Mouse (Mus musculus): Measurements from ENCODE around the gene Nip7.
A peak's percentile ranks its signal among the peaks of the same experiment; 100 is the strongest.
"Not testable (repeated sequence)": the region's sequence is repeated elsewhere in the genome, so short reads cannot be mapped to it uniquely, and the experiment has no call there.

Nip7 gene

DNA sequence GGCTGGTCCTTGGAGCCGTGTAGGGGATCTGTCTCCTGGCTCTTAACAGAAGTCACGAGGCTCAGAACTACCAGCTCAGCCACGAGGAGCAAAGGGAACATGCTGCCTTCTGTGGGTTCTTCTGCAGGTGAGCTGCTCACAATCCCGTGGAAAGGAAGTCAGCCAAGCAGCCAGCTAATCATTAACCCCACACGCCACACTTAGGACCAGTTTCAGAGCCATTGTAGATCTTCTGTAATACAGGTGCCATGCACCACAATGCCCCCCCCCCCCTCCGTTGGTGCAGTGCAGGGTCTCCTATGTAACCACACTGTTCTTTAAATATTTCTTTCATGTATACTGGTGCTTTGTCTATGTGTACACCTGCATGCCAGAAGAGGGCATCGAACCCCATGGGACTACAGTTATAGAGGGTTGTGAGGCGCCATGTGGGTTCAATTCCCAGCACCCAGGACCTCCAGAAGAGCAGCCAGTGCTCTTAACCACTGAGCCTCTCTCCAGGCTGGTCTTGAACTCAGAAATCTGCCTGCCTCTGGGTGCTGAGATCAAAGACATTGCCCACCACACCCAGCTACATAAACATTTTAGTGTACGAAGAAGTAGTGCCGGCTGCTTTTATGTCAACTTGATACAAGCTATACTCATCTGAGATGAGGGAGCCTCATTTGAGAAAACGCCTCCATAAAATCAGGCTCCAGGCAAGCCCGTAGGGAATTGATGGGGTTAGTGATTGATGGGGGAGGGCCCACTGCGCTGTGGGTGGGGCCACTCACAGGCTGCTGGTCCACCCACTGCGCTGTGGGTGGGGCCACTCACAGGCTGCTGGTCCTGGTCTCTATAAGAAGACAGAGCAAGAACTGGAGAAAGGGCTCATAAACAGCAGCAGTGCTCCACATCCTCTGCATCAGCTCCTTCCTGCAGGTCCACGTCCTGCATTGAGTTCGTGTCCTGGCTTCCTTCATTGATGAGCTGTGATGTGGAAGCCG lies 9.1 kb downstream of the Nip7 start, which contains the start of gene Tmed6:
Gene Tmed6 (minus strand): TSS at position 134 of the 986 bp plus-strand sequence.
- no peak for DNase-seq (ENCODE audit: extremely low spot score, low read depth, low spot score)

DNA sequence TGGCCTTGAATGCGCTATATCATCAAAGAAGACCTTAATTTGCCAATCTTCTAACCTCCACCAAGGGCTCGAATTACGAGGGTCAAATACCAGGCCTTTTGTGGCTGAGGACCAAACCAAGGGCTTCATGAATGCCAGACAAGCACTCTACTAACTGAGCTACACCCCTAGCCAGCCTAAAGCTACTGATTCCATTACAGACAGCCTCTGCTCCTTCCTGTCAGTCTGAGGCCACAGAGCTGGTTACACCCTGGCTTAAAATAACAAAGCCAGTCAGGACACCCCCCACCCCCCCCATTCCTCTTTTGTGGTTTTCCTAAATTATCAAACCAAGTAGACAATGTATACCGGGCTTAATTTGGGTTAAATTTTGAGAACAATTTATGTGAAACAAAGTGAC lies 17.0 kb downstream of the Nip7 start:
- no peak for DNase-seq (ENCODE audit: extremely low spot score, low read depth, low spot score)

DNA sequence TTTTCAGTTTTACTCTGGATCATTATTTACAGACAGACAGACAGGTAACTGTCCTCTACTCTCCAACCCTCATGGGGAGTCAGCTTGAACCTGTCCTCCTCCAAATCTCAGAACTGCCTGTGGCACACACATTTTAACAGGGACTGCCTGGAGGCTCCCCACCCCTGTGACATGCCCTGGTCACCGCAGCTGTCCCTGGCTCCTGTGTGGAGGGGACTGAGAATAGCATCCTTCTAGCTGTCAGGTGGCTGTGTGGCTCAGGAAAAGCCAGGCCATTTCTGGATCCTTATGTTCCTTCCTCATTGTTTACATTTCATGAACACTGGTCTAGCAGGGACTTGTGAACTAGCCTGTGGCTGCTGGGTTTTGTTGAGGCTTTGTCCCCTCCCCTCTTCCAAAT lies 17.5 kb downstream of the Nip7 start:
- DNase-seq (ENCODE audit: extremely low spot score, low read depth, low spot score), result no peak

DNA sequence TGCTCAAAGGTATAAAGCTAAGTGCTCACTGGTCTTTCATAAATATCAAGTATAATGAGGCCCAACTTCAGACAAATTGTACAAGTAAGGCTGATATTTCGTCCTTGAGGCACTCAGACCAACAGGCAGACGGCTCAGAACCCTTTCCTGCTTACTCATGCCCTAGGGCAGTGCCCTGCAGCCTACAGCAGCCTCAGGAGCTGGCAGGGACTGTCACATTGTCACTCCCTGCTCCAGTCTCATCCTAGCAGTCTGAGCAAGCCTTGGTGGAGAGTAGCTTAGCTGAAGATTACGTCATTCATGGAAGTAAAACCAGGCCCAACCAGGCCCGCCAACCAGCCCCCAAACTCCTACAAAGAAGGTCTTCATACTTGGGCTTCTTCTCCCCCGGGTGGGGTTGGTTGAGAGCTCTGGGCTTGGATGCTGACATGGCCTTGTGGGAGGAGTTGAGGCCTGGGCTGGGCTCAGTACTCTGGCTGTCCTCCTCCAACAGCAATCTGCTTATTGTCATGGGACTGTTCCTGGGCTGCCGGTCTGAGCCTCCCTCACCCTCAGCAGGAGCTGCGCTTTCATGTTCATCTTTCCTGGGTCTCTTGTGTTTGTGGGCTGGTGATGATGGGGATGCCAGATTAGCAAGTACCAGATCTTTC lies 19.7 kb downstream of the Nip7 start:
- DNase-seq (ENCODE audit: extremely low spot score, low read depth, low spot score), result no peak

DNA sequence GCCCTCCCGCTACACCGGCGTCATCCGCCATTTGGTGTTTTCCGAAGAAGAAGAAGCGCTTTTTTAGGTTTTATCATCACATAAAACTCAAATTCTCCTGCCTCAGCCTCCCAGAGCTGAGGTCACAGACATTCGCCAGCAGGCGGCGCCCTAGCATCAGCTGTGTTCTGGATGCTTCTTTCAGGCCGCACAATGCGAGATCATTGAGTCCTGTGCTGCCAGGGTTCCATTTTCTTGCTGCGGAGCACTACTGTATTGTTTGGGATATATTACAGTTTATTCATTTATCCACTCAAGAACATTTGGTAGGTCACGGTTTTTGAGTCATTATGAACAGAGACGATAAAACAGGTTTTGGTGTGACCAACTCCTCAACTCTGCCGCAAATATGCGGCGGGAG lies 28.7 kb downstream of the Nip7 start:
- no peak for DNase-seq (ENCODE audit: extremely low spot score, low read depth, low spot score)

DNA sequence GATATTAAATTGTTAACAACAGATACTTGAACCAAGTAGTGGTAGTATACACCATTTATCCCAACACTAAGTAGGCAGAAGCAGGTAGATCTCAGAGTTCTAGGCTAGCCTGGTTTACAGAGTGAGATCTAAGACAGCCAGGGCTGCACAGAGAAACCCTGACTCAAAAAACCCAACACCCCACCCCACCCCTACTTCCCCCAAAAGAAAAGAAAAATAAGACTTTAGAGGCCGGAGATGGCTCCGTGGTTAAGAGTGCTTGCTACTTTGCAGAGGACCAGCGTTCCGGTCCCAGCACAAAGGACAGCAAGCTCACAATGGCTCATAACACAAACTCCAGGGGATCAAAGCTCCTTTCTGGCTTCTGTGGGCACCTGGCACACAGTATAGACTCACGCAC lies 29.3 kb downstream of the Nip7 start:
- no peak for DNase-seq (ENCODE audit: extremely low spot score, low read depth, low spot score)

DNA sequence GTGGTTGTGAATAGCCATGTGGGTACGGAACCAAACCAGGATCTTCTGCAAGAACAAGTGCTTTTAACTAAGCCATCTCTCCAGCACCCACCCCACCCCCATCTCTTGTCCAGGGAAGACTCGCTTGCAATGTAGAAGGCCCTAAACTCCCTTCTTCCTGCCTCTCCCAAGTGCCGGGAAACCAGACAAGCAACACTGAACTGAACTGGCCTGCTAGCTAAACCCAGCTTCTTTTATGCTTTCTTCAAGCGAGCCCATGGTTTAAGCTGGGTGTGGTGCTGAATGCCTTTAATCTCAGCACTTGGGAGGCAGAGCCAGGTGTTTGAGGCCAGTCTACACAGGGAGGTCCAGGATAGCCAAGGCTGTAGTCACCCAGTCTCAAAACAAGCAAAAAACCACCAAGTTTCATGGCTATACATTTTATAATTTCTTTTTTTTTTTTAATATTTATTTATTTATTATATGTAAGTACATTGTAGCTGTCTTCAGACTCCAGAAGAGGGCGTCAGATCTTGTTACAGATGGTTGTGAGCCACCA lies 31.9 kb downstream of the Nip7 start:
- no peak for DNase-seq (ENCODE audit: extremely low spot score, low read depth, low spot score)

DNA sequence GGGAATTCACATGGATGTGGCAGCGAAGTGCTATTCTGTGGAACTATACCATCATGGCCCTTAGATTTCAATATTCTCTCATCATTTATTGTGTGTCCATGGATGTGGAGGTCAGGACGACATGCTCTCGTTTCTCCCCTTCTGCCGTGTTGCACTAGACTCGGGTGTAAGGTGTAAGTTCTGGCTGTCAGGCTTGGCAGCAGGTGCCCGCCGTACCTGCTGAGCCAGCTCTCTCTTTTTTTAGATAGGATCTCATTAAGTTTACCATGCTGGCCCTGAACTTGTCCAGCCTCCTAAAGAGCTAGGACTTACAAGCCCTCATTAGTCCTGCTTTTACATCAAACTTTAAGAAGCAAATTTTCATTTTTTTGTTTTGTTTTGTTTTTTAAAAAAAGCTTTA lies 33.9 kb downstream of the Nip7 start:
- DNase-seq (ENCODE audit: extremely low spot score, low read depth, low spot score), result no peak

DNA sequence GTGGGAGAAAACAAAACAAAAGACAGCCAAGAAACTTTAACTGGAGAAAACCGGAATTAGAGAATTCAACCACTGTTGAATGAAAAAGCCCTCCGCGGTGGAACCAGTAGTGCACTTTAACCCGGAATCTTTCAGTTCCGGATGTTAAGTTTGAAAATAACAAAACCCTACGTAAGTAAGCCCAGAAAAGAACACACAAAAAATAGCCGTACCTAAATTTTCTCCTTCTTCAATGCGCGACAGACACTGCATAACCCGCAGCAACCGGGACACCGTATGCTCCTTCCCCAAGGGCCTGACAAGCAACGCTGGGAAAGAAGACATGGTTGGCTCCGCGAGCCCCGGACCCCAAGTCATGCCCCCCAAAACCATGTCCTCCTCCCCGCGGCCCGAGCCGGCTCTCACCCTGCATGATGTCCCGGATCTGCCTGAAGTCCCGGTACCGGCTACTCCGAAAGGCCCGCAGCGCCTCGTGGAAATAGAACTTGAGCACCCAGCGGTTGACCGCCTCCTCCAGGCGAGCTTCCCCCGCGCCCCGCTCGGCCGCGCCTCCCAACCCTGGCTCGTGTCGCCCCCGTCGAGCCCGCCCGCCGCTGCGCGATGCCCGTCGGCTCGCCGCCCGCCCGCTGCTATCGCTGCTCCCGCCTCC lies 39.2 kb downstream of the Nip7 start:
- DNase-seq (ENCODE audit: extremely low spot score, low read depth, low spot score), result no peak

DNA sequence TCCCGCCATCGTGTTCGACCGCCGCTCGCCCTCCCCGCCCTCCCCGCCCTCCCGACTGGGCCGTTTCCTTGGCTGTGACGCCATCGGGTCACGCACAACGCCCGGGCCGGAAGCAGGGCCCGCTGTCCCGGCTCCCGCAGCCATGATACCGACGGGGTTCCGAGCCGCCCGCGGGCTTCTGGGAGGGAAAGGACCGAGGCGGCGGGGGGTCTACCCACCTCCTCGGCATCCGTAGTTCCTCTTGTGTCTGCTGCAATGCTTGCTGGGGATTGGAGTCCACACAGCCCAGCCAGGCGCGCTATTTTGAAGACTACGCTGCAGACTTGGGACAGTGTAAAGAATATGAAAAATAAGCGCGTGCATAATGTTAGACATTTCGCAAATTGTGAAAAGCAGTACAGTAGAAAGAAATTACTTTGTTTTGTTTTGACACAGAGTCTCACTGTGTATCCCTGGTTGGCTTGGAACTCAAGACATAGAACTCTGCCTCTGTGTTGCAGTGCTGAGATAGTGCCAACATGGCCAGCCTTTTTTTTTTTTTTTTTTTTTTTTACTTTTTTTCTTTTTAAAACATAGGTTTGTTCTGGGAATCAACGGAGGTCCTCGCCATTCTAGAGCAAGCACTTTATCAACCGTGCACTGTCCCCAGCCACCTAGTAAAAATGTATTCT lies 39.8 kb downstream of the Nip7 start, which contains the start of gene Terf2:
Gene Terf2 (minus strand): TSS at position 182 of the 671 bp plus-strand sequence.
- peak; percentile 88 for DNase-seq (ENCODE audit: extremely low spot score, low read depth, low spot score)

DNA sequence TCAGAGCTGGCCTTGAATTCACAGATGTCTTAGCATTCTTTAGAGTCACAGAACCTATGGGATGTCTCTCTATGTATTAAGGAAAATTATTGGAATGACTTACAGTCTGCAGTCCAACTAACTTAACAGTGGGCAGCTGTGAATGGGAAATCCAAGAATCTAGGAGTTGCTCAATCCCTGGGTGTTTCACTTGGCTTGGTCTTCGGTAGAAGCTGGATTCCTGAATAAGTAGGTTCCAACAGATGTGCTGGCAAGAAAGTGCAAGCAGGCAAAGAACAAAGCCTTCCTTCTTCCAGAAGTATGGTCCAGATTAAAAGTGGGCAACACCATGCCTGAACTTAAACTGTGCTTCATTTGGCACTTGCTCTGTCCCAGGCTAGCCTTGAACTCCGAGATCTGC lies 44.0 kb downstream of the Nip7 start:
- DNase-seq (ENCODE audit: extremely low spot score, low read depth, low spot score), result no peak

DNA sequence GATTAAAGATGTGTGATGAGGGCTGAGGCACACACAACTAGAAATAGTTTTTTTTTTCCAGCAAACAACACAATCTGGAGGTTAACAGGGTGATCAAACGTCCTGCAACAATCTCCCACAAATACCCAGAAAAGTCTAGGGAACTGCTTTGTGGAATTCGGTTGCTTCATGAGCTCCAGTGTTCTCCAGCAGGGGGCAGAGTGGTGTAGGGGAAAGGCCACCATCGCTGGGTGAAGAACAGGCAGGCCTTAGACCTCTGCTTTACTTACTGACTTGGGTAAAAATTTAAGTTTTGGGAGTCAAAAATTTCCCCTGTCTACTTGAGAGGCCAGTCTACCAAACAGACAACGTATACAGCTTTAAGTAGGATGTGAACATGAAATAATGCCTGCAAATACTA lies 47.9 kb downstream of the Nip7 start:
- DNase-seq (ENCODE audit: extremely low spot score, low read depth, low spot score), result peak; percentile 53

DNA sequence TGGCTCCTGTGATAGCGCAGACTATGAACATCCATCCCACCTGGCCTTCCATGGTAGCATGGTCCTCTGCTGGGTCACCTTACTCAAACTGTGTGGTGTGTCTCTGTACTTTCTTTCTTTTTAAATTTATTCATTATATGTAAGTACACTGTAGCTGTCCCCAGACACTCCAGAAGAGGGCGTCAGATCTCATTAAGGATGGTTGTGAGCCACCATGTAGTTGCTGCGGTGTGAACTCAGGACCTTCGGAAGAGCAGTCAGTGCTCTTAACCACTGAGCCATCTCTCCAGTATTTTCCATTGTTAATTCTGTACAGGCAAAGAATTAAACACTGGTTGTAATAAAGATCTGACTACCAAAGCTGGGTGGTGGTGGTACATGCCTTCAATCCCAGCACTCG lies 51.4 kb downstream of the Nip7 start:
- DNase-seq (ENCODE audit: extremely low spot score, low read depth, low spot score), result not testable (repeated sequence)

DNA sequence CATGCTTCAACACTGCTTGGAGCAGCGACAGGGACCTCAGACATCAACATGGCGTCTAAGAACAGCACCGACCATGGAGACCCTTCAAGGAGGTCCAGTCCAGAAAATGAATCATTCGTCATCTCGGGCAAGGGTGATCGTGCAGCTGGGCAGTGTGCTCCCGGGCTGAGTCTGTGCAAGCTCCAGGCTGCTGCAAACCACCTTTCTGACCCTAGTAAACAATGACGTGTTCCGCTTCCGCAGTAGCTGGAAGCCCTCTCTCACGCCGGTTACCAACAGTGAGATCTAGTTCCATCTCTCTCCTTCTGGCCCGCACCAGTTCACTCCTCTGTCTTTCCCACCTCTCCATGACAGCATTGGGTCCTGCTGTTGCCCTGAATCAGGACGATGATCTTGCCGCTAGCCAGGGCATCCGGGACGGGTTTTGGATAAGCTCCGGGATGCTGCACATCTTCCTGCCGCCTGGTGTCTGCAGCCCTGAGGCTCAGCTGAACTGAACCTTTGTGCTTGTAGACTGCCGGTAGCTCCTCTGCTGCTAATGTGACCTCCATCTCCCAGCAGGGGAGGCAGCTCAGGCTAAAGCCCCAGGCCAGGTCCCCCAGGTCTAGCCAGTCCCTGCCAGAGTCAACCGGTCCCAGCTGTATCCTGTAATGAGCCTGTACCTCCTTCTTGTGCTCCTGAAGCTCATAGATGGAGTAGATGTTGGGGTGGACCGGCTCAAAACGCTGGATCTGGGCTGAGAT lies 52.5 kb downstream of the Nip7 start:
- no peak for DNase-seq (ENCODE audit: extremely low spot score, low read depth, low spot score)

DNA sequence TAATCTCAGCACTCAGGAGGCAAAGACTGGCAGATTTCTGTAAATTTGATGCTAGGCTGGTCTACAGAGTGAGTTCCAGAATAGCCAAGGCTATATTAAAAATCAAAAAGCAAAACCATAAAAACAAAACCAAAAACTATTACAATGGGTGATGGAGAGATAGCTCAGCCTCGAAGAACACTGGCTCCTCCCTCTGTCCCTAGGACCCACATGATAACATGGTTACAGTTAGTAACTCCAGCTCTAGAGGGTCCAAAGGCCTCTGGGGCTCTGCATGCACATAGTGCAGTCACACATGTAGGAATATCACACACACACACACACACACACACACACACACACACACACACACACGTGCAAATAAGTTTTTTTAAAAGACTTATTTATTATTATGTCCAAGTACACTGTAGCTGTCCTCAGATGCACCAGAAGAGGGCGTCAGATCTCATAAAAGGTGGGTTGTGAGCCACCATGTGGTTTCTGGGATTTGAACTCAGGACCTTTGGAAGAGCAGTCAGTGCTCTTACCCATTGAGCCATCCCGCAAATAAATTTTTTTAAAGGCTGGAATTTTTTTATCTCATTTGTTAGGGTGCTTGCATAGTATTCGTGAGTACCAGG lies 53.2 kb downstream of the Nip7 start:
- DNase-seq (ENCODE audit: extremely low spot score, low read depth, low spot score), result no peak

All from hindlimb bud, embryonic 11.5 days (tissue).